Mouse (Mus musculus) embryonic fibroblast, embryonic 13.5 days (primary cell): ENCODE results near the gene Gm6096.

Source experiments
- CTCF ChIP-seq: IDR thresholded peaks from 2 replicates; pipeline ENCODE4 v1.5.1; 2011; ENCODE audit warnings: mild to moderate bottlenecking, control low read depth, low read length, moderate library complexity, borderline replicate concordance; ENCODE audit not compliant: insufficient read depth
- POLR2A ChIP-seq: IDR thresholded peaks from 2 replicates; pipeline ENCODE4 v1.6.1; 2011; ENCODE audit warnings: low read depth, mild to moderate bottlenecking, control low read depth, low read length, moderate library complexity

DNA sequence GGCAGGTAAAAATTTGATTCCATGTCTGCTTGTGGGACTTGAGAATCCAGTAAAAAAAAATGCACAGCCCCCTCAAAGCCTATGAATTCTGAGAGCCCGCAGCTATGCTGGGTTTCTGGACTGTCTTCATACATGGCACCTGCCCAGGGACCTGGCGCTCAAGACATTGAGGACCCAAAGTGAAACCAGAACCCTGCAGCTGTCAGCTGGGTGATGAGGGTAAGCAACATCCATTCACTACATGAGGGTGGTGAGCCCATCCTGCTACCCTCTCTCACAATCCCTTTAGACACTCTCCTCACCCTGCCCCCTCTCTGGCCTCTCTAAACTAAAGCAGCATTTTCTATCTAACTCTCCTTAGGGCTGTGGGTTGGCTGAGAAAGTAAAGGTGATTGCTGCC is 26.8 kb downstream of the Gm6096 start:
- TF ChIP-seq POLR2A (no peak), CTCF (no peak)
